Mouse (Mus musculus) macrophage (primary cell): ENCODE results near the gene F5. TPM values are rescaled to one million over a fixed set of nuclear protein-coding genes. Genes with fewer than 3 reads are reported as not detected.

Experiments used
- H3K27ac ChIP-seq: fragments of 350-480 bp; formaldehyde crosslinking; 2 replicates; pipeline ENCODE4 v1.9.0; 2021
- H3K36me3 ChIP-seq: fragments of 350-480 bp; formaldehyde crosslinking; 2 replicates; pipeline ENCODE4 v1.9.0; 2021; ENCODE audit errors: inconsistent target
- H3K4me3 ChIP-seq: fragments of 350-480 bp; formaldehyde crosslinking; 2 replicates; pipeline ENCODE4 v1.9.0; 2021; ENCODE audit errors: inconsistent target
- H3K79me2 ChIP-seq: fragments of 350-480 bp; formaldehyde crosslinking; 2 replicates; pipeline ENCODE4 v1.9.0; 2021; ENCODE audit errors: inconsistent target
- WGBS: methylation state at CpG from one replicate; pipeline ENCODE4 v1.1.7; 2026; ENCODE audit warnings: inconsistent platforms; ENCODE audit not compliant: missing documents; 5-methylcytosine and 5-hydroxymethylcytosine counted together
- polyA plus RNA-seq: library from polyadenylated mRNA; stranded (reverse); fragments of 250-400 nt; gene quantifications from 3 replicates; pipeline ENCODE4 v1.2.4, GENCODE M21; 2018; ENCODE audit warnings: inconsistent platforms
- total RNA-seq, 78 experiments: library from RNA; depleted of rRNA; stranded (reverse); fragments of 250-400 nt; gene quantifications; 1 replicate in 9 of 78; 2 replicates in 24 of 78; 3 replicates in 43 of 78; 4 replicates in 2 of 78; pipeline ENCODE4 v1.2.4; 2018; ENCODE audit warnings: inconsistent platforms in 56 of 78

The F5 gene
- total RNA-seq (2018; cell fraction: chromatin; rRNA removed) = 1 to 10 TPM in 2 of 26 experiments, under 1 TPM in 18, not detected in 6; 0.07 to 1.5 (median 0.27) TPM
- under 1 TPM; 0.03 to 0.49 (median 0.17) TPM for total RNA-seq (2018; cell fraction: cytosol; rRNA removed)
- total RNA-seq (2018; cell fraction: nucleus; rRNA removed) = 1 to 10 TPM in 2 of 26 experiments, under 1 TPM in 23, not detected in 1; 0.10 to 1.0 (median 0.38) TPM
- 0.12 to 0.55 TPM (median 0.23 TPM) in 3 replicates for polyA plus RNA-seq

DNA sequence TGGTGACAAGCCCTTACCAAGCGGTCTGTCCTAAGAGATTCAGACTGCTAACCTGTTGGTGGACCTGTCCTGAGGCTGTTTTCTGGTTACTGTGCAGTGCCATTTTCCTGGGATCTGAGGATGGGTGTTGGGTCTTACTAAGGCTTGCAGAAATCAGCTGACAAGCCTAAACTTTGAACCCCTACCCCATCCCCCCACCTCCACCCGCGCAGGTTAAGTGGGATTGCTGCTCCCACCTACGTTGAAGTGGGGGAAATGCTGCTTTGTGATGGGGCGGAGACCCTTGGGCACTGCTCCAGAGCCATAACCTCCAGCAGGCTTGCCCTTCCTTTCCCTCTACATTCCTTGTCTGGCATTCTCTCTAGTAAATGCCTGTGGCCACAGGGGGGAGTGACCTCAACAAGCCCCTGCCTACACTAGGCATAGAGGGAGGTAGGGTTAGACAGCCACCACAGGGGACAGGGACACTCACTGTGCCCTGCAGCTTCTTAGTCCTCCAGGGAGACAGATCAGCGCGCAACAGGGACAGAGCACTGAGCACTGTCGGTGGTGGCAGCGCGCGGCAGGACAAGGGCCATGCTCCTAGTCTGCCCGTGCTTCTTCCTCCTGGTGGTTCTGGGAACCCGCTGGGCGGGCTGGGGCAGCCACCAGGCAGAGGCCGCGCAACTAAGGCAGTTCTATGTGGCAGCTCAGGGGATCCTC is at the start of gene F5:
Gene F5, plus strand, starts transcription at position 452 of the 702 bp plus-strand sequence.
- H3K4me3 ChIP-seq = no peak within 1 kb of the TSS
- no peaks in the 10 kb centered on the region for H3K36me3 ChIP-seq
- WGBS = 44% methylated on average over 16 of the region's 16 CpGs
- H3K79me2 ChIP-seq = no peaks in the 10 kb centered on the region
- no peak within 1 kb of the TSS for H3K27ac ChIP-seq

DNA sequence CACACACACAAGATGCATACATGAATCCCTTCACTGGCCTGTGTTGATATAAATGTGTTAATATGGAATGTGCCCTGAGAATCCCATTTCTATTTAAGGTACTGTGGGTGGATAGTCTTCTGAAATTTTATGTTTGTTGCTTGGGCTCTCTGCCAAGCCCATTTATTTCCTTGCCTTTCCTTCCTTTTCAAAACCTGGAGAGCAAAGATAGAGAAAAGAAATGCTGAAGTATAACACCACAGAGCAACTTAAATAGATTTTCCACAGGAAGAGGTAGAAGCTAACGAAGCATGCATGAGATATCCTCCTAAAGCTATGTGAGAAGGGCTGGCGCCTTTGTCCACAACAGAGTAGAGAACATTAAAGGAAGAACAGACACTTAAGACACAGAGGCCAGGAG is 41.9 kb upstream of the F5 start:
- Histone ChIP-seq H3K4me3 (no peak overlapping the region), H3K27ac (no peak overlapping the region), H3K36me3 (no peaks in the 10 kb centered on the region), H3K79me2 (no peaks in the 10 kb centered on the region)
- WGBS = 71% methylated on average over 2 of the region's 2 CpGs

DNA sequence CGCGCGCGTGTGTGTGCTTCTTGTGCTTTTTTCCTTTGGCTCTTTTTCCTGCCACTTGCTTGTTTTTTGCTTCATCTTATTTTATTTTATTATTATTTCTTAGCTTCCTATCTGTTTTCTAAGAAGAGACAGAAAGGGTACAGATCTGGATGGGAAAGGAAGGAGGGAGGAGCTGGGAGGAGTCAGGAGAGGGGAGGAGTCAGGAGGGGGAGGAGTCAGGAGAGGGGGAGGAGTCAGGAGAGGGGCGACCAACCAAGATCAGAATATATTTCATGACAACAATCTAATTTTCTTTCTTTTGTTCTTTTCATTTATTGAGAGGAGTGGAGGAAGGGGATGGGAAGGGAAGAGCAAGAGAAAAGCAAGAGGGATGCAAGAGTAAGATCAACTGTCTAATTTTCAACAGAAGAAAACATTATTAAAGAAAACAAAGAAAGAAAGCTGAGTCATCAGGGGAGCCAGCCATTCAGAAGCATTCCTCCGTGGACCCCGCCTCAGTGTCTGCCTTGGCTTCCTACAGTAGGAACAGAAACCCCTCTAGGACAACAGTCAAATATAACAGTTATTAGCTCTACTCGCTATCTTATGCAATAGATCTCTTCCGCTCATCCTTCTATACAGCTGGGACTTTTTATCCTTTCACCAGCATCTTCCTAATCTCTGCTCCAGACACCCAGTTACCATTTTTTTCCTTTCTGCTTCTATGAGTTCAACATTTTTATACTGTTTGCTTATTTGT is 40.9 kb upstream of the F5 start:
- H3K36me3 ChIP-seq = no peaks in the 10 kb centered on the region
- WGBS = 60% methylated on average over 5 of the region's 9 CpGs
- H3K27ac ChIP-seq = no peak overlapping the region
- no peaks in the 10 kb centered on the region for H3K79me2 ChIP-seq
- no peak overlapping the region for H3K4me3 ChIP-seq

DNA sequence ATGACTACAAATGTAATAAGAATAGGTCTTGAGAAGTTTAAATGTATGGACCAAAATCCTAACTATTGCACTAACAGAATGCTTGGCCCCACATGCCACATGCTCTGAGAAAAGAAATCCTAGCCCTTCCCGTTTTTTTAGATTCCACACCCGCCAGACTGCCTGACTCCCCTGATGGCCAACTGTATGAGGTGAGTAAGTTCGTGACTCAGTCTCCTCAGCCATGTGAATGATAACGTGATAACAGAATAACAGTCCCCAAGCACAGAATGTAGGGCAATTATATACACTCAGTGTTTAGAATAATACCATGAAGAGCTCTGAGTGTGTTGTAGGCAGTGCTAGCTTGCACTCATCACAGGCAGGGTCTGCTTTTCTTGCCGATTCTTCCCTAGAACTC is 37.4 kb upstream of the F5 start:
- Histone ChIP-seq H3K4me3 (no peak overlapping the region), H3K27ac (no peak overlapping the region), H3K36me3 (no peaks in the 10 kb centered on the region), H3K79me2 (no peaks in the 10 kb centered on the region)
- 81% methylated on average over 5 of the region's 5 CpGs for WGBS

DNA sequence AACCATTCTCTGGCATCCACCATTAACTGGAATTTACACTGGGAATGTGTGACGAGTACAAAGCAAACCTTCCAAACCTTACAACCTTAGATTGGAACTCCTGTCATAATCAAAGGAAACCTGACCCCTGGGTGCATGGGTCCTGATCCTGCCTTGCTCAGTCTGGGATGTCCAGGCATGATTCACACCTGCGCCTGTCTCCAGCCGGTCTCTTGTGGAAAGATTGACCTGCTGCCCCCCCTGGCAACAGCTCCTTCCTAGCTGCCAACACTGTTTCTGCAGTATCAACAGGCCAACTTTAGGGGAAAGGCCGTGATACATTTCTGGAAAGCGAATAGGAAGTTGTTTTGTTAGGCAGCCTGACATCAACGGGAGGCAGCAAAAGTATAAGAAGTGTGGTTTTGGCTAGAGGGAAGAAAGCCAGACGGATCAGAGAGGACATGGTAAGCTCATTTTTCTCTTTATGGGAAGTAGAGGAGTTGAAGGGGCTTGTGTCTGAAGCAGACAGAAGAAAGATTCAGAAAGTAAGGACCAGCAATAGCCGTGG is 36.6 kb upstream of the F5 start, which contains the start of gene Selp:
Gene Selp, plus strand, starts transcription at position 318 of the 547 bp plus-strand sequence.
- Histone ChIP-seq H3K27ac (no peak within 1 kb of the TSS), H3K36me3 (no peaks in the 10 kb centered on the region), H3K79me2 (no peaks in the 10 kb centered on the region), H3K4me3 (no peak within 1 kb of the TSS)
- WGBS = 40% methylated on average over 8 of the region's 8 CpGs

DNA sequence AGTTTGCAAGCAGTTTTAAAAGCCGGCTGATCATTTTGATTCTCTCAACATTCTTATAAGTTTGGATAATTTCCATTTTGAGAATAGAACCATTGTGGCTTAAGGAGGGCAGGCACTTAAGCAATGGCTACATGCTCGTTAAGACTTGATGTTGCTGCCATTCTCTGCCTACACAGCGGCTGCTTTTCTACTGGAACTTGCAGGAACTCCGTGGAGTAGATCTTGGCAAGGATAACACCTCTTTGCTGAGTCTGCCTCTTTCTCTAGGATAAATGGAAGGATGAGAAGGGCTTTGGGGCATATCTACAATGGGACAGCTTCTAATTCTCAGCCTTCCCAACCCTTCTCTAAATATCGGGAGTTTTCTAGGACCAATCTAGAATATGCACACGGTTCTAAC is 36.0 kb upstream of the F5 start:
- Histone ChIP-seq H3K79me2 (no peaks in the 10 kb centered on the region), H3K27ac (no peak overlapping the region), H3K36me3 (no peaks in the 10 kb centered on the region), H3K4me3 (no peak overlapping the region)
- 73% methylated on average over 6 of the region's 6 CpGs for WGBS

DNA sequence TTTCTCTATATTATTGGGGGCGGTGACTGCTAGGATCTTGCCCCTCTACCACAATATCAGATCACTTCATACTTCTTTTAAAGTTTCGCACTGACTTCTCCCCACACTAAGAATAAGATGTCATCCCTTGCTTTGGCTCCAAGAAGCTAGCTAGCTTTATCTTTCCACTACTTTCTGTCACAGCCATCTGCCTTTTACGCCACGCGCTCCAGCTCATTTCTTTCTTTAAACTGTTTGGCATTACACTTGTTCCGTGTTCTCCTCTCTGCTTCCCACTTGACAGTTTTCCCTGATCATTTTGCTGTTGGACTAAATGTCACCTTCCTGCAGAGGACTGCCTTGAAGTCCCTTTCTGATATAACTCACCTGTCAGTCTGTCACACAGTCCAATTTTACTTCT is 33.8 kb upstream of the F5 start:
- 93% methylated on average over 6 of the region's 6 CpGs for WGBS
- H3K79me2 ChIP-seq = no peaks in the 10 kb centered on the region
- H3K27ac ChIP-seq = no peak overlapping the region
- no peaks in the 10 kb centered on the region for H3K36me3 ChIP-seq
- no peak overlapping the region for H3K4me3 ChIP-seq

DNA sequence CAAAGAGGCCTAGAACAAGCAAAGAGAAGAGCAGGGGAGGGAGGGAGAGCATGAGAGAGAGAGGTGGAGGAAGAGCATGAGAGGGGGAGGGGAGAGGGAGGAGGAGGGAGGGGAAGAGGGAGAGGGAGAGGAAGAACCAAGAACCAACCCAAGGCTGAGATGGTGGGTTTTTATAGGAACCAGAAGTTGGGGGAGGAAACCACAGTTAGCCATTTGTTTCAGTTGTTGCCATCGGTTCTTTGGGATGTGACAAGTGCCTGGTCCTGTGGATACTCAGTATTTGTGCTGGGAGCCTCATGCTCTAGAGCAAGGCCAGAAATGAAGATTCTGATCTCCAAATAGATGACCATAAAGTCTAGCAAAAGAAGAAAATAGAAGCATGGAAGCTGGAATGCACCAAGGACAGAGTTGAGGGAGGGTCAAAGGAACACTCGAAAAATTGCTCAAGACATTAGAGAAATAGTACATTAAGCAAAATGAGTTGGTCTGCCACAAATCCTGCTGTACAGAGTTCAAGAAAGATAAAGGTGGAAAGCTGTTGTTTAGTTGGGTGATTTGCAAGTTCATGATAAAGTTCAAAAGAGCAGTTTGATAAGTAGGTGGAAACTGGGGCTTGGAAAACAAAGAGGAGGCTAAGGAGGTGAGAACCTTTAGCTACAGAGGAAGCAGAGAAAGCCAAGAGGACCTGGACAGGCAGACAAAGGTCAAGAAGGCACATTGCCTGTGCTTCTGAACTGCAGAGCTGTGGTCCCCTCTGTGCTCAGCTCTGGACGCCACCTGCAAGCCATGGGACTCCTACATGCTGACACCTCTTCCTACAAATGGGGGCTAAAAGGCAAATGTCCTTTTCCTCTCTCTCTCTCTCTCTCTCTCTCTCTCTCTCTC is 31.5 kb upstream of the F5 start:
- WGBS = 58% methylated on average over 3 of the region's 3 CpGs
- Histone ChIP-seq H3K79me2 (no peaks in the 10 kb centered on the region), H3K27ac (no peak overlapping the region), H3K36me3 (no peaks in the 10 kb centered on the region), H3K4me3 (no peak overlapping the region)

DNA sequence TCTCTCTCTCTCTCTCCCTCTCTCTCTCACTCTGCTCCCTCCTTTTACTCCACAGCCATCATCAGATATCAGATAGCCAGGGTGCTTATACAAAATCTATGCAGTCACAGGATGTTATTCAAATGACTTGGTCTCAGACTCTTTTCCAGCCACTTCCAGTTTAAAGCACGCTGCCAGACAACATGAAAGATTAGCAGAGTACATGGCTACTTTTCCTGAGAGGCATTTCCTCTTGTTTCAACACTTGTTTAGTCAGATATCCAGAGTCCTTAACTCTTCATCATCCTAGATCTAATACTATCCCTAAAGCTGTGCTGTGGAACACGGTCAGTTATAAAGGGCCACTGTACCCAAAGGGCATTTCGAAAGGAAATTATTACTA is 30.9 kb upstream of the F5 start:
- WGBS = 89% methylated on average over 3 of the region's 3 CpGs
- Histone ChIP-seq H3K27ac (no peak overlapping the region), H3K79me2 (no peaks in the 10 kb centered on the region), H3K36me3 (no peaks in the 10 kb centered on the region), H3K4me3 (no peak overlapping the region)

DNA sequence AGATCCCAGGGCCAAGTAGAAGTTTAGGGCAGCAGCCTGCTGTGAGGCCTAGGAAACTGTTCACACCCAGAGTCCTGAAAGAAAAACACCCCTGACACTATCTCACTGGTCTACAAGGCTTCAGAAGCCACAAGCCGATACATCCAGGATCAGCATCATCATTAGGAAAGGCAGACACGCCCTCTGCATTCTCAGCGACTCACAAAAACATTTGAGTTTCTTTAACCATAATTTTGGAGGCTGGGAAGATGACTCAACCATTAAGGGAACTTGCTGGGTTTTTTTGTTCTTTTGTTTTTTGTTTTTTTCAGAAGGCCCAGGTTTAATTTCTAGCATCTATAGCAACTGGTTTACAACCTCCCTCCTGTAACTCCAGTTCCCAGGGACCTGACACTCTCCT is 27.8 kb upstream of the F5 start:
- H3K79me2 ChIP-seq = no peaks in the 10 kb centered on the region
- H3K36me3 ChIP-seq = no peaks in the 10 kb centered on the region
- WGBS = 84% methylated on average over 3 of the region's 3 CpGs
- H3K4me3 ChIP-seq = no peak overlapping the region
- H3K27ac ChIP-seq = no peak overlapping the region

DNA sequence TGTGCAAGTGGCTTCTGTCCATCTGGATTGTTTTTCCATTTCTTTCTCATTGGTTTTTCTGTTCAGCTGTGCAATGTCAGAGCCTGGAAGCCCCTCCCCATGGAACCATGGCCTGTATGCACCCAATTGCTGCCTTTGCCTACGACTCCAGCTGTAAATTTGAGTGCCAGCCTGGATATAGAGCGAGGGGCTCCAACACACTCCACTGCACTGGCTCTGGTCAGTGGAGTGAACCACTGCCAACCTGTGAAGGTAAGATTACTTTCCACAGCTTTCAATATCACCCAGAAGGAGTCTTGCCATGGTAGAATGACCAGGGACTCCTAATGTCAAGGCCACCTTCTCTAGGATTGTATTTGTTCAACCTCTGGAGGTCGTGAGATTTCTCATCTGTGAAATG is 21.6 kb upstream of the F5 start:
- Histone ChIP-seq H3K27ac (no peak overlapping the region), H3K79me2 (no peaks in the 10 kb centered on the region), H3K36me3 (no peaks in the 10 kb centered on the region), H3K4me3 (no peak overlapping the region)
- WGBS = 89% methylated on average over 3 of the region's 3 CpGs

DNA sequence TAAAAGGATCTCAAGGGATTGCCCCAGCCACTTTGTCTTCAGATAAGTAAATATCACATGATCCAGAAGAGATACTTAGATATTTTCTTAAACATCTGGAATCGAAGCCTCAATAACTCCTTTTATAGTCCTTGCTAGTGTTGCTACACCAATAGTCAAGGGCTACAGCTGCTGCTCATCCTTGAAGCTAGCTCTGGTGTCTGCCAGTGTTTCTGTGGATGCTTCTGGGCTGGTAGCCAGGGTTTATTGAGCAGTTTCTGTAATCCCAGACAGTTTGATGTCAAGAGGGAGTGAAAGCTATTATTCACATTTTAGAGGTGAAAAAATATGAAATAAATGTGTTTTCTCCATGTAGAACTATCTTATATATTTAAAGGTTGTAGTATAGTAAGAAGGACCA is 19.0 kb upstream of the F5 start:
- WGBS = 100% methylated on average over 1 of the region's 1 CpGs
- H3K36me3 ChIP-seq = no peaks in the 10 kb centered on the region

DNA sequence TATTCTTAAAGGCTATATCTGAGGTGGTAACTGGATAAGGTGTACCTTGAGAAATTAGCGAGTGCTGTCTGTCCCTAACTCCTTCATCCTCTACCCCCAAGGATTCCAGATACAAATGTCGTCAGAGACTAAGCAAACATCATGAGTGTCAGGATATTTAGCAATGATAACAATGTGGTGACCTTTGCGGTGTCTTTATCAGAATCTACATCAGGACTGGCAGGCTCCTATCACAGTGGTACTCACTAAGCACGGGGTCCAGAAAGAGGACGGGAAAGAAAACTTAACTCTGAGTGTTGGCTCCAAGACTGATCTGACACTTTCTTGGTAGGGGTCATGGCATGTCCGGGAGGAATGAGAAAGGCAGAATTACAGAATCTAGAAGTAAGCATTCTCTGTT is 17.5 kb upstream of the F5 start:
- Histone ChIP-seq H3K27ac (no peak overlapping the region), H3K36me3 (no peaks in the 10 kb centered on the region), H3K4me3 (no peak overlapping the region), H3K79me2 (no peaks in the 10 kb centered on the region)
- 86% methylated on average over 6 of the region's 6 CpGs for WGBS

More for the DNA sequence above, 19.0 kb upstream of the F5 start:
- no peaks in the 10 kb centered on the region for H3K79me2 ChIP-seq
- no peak overlapping the region for H3K4me3 ChIP-seq
- no peak overlapping the region for H3K27ac ChIP-seq

DNA sequence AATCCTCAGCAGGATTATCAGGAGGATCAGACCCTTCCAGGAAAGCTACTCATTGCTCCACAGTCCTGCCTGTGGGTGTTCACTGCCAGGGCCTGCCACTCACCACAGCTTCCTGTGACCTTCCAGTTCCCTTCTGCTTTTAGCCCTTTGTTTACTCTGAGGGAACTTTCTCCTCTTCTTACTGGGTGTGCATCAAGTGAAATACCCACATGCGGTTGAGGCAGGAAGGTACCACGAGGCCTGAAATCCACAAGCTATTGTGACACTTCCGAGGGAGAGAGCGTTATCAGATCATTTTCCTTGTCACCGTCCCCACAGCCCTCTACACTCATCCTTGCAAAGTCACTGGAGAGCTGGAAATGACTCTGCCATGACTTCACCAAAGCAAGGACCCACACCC is 16.3 kb upstream of the F5 start:
- no peaks in the 10 kb centered on the region for H3K79me2 ChIP-seq
- peak overlapping the region; percentile 76 for H3K27ac ChIP-seq
- H3K4me3 ChIP-seq = no peak overlapping the region
- 0% methylated on average over 5 of the region's 5 CpGs for WGBS
- H3K36me3 ChIP-seq = no peaks in the 10 kb centered on the region
